Mouse (Mus musculus) hindbrain, postnatal 0 days (tissue): ENCODE data around the gene Fgfr2. TPM values are rescaled to one million over a fixed set of nuclear protein-coding genes. Genes with fewer than 3 reads are reported as not detected.

Experiments
- ATAC-seq: fragments of 200-750 bp; cut with Nextera tagmentation; 2 replicates; pipeline ENCODE4 v1.8.0; 2017; ENCODE audit warnings: mild to moderate bottlenecking, moderate TSS enrichment, moderate library complexity
- DNase-seq: peaks from one replicate; pipeline ENCODE4 v3.0.0-alpha.2; 2015; ENCODE audit warnings: low spot score
- H3K27ac ChIP-seq: fragments of 300-500 bp; sonication (generic); 2 replicates; pipeline ENCODE4 v1.5.1; 2014; ENCODE audit warnings: mild to moderate bottlenecking
- H3K27me3 ChIP-seq: fragments of 300-500 bp; sonication (generic); 2 replicates; pipeline ENCODE4 v1.6.1; 2014; ENCODE audit warnings: low read length, mixed read lengths; ENCODE audit not compliant: insufficient read depth
- H3K36me3 ChIP-seq: fragments of 300-500 bp; sonication (generic); 2 replicates; pipeline ENCODE4 v1.6.1; 2014; ENCODE audit warnings: low read length, mixed read lengths; ENCODE audit not compliant: insufficient read depth
- H3K4me1 ChIP-seq: fragments of 300-500 bp; sonication (generic); 2 replicates; pipeline ENCODE4 v1.6.1; 2014; ENCODE audit warnings: antibody characterized with exemption, low read length, mixed read lengths; ENCODE audit not compliant: insufficient read depth
- H3K4me2 ChIP-seq: fragments of 300-500 bp; sonication (generic); 2 replicates; pipeline ENCODE4 v1.6.1; 2014; ENCODE audit warnings: low read depth, mild to moderate bottlenecking, low read length, moderate library complexity, mixed read lengths
- H3K4me3 ChIP-seq: fragments of 300-500 bp; sonication (generic); 2 replicates; pipeline ENCODE4 v1.5.1; 2014; ENCODE audit warnings: low read length
- H3K9ac ChIP-seq: fragments of 300-500 bp; sonication (generic); replicated peaks from 2 replicates; pipeline ENCODE4 v1.6.1; 2014; ENCODE audit warnings: mild to moderate bottlenecking, low read length, moderate library complexity, mixed read lengths
- H3K9me3 ChIP-seq: fragments of 300-500 bp; sonication (generic); 2 replicates; pipeline ENCODE4 v1.6.1; 2016; ENCODE audit warnings: low read length, mixed read lengths
- CTCF ChIP-seq: IDR thresholded peaks from 2 replicates; pipeline ENCODE4 v1.5.1; 2016; ENCODE audit warnings: antibody characterized with exemption, control low read depth, low read depth
- WGBS: fragments of 180-500 bp; shearing (Covaris S2); extraction: QIAGEN DNeasy Blood & Tissue Kit; methylation state at CpG from one replicate; pipeline ENCODE4 v1.1.7; 2014; 5-methylcytosine and 5-hydroxymethylcytosine counted together
- polyA plus RNA-seq: library from polyadenylated mRNA; unstranded; fragments of >200 nt; fragmentation: Nextera tagmentation; extraction: Ambion mirVana; gene quantifications from 2 replicates; pipeline ENCODE4 v1.2.1, GENCODE M21; 2015
- total RNA-seq: library from RNA; depleted of rRNA; stranded (reverse); fragments of >200 nt; gene quantifications from 2 replicates; pipeline ENCODE4 v1.2.3, GENCODE M21; 2014

The Fgfr2 gene
- total and polyA plus RNA-seq, 2 experiments from 2014 or later: 17.3 to 49.0 TPM

- H3K4me3 ChIP-seq: no peak overlapping the region
- ATAC-seq: peak; percentile 54; the same call in 1 of the 2 replicates
- peaks cover 3% of the 10 kb centered on the region; the same call in 1 of the 2 replicates for H3K4me1 ChIP-seq
- H3K9me3 ChIP-seq: no peaks in the 10 kb centered on the region
- no peak overlapping the region for H3K9ac ChIP-seq
- 3% methylated on average over 8 of the region's 8 CpGs for WGBS
- DNase-seq: peak; percentile 87
- no peaks in the 10 kb centered on the region for H3K27me3 ChIP-seq
- H3K27ac ChIP-seq: no peak overlapping the region
- H3K4me2 ChIP-seq: no peak overlapping the region
- no peaks in the 10 kb centered on the region for H3K36me3 ChIP-seq
- TF ChIP-seq CTCF: peak; percentile 95
These were observed 909.7 kb downstream of the Fgfr2 start for GRCm38 (mm10) chr7:132213460-132213859.

- ATAC-seq (peak; percentile 77), DNase-seq (peak; percentile 81)
- Histone ChIP-seq H3K27me3 (no peaks in the 10 kb centered on the region), H3K4me2 (no peak overlapping the region), H3K9ac (no peak overlapping the region), H3K4me3 (no peak overlapping the region), H3K36me3 (no peaks in the 10 kb centered on the region), H3K4me1 (peaks cover 3% of the 10 kb centered on the region; the same call in 1 of the 2 replicates), H3K9me3 (no peaks in the 10 kb centered on the region), H3K27ac (peak overlapping the region; percentile 45)
- 49% methylated on average over 6 of the region's 6 CpGs for WGBS
- TF ChIP-seq CTCF: no peak
These were observed 911.0 kb downstream of the Fgfr2 start for GRCm38 (mm10) chr7:132211920-132212701.

- H3K27me3 ChIP-seq: no peaks in the 10 kb centered on the region
- H3K4me2 ChIP-seq: no peak overlapping the region
- no peaks in the 10 kb centered on the region for H3K9me3 ChIP-seq
- H3K4me3 ChIP-seq: no peak overlapping the region
- ATAC-seq (no peak), DNase-seq (no peak)
- no peaks in the 10 kb centered on the region for H3K36me3 ChIP-seq
- no peak for TF ChIP-seq CTCF
- no peak overlapping the region for H3K9ac ChIP-seq
- 76% methylated on average over 5 of the region's 5 CpGs for WGBS
- no peak overlapping the region for H3K27ac ChIP-seq
- H3K4me1 ChIP-seq: peaks cover 3% of the 10 kb centered on the region; the same call in 1 of the 2 replicates
These were observed 912.5 kb downstream of the Fgfr2 start for GRCm38 (mm10) chr7:132210616-132211015.

GRCm38 (mm10) chr7:132208946-132209651 lies 914.1 kb downstream of the Fgfr2 start:
- TF ChIP-seq CTCF: no peak
- no peaks in the 10 kb centered on the region for H3K27me3 ChIP-seq
- no peaks in the 10 kb centered on the region for H3K9me3 ChIP-seq
- H3K4me3 ChIP-seq: no peak overlapping the region
- no peak overlapping the region for H3K4me2 ChIP-seq
- H3K27ac ChIP-seq: no peak overlapping the region
- WGBS: 74% methylated on average over 9 of the region's 9 CpGs
- H3K4me1 ChIP-seq: peaks cover 3% of the 10 kb centered on the region; the same call in 1 of the 2 replicates
- ATAC-seq: no peak
- H3K36me3 ChIP-seq: no peaks in the 10 kb centered on the region
- no peak for DNase-seq
- H3K9ac ChIP-seq: no peak overlapping the region

DNA sequence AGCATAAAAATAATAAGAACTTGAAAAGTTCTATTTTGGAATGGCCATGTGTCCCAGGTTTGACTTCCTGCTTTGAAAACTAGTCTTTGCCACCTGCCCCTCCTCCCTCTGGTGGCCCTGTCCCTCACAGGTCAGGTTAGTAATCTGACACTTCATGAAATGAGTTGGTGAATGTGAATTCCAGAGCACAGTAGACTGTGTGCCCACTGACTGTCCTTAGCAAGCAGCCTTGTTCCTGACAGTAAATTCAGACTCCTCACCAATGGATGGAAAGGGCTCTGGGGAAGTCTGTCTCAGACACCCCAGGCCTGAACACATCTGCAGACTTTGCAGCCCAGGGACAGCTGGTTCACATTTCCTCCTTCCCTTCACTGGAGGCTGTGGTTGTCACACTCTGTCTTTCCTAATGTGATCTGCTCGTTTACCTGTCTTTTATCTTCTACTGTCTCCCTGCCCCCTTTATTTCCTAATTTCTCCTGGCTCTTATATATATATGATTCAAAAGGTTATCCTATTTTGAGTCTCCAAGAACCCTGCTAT lies 919.0 kb downstream of the Fgfr2 start:
- TF ChIP-seq CTCF: no peak
- Histone ChIP-seq H3K4me2 (no peak overlapping the region), H3K27ac (no peak overlapping the region), H3K9ac (no peak overlapping the region), H3K9me3 (no peaks in the 10 kb centered on the region), H3K27me3 (no peaks in the 10 kb centered on the region), H3K36me3 (no peaks in the 10 kb centered on the region), H3K4me1 (no peaks in the 10 kb centered on the region; the same call in 1 of the 2 replicates), H3K4me3 (no peak overlapping the region)
- DNase-seq (no peak), ATAC-seq (no peak)
- WGBS: 57% methylated on average over 1 of the region's 1 CpGs

- Histone ChIP-seq H3K9ac (no peak overlapping the region), H3K27ac (no peak overlapping the region), H3K9me3 (no peaks in the 10 kb centered on the region), H3K4me3 (no peak overlapping the region), H3K4me2 (no peak overlapping the region), H3K4me1 (no peaks in the 10 kb centered on the region), H3K36me3 (no peaks in the 10 kb centered on the region), H3K27me3 (no peaks in the 10 kb centered on the region)
- ATAC-seq: no peak
- TF ChIP-seq CTCF: no peak
- no peak for DNase-seq
- WGBS: 38% methylated on average over 6 of the region's 6 CpGs
These were observed 923.5 kb downstream of the Fgfr2 start for GRCm38 (mm10) chr7:132199686-132200085.
